Mouse (Mus musculus): Measurements from ENCODE around the gene Apc2. TPM values are rescaled to one million over a fixed set of nuclear protein-coding genes. Genes with fewer than 3 reads are reported as not detected.

The Apc2 gene
- polyA plus RNA-seq, 1 experiment from 2014 or later: 0.96 TPM

GRCm38 (mm10) chr10:80259463-80259805 is 36.3 kb upstream of the Apc2 start:
- DNase-seq (no peak), ATAC-seq (ENCODE audit: insufficient read depth) (no peak)
- H3K27ac ChIP-seq (ENCODE audit: low read depth): no peak overlapping the region
- WGBS: 76% methylated on average over 6 of the region's 6 CpGs
- no peaks in the 10 kb centered on the region for H3K9me3 ChIP-seq (ENCODE audit: low read depth, low read length)
- H3K4me2 ChIP-seq: peak overlapping the region; percentile 97
- no peak for TF ChIP-seq CTCF (IDR thresholded peaks at IDR 0.05; ENCODE audit: low read depth)
- H3K27me3 ChIP-seq (ENCODE audit: insufficient read depth, low read length): no peaks in the 10 kb centered on the region
- H3K9ac ChIP-seq: peak overlapping the region; percentile 55
- peaks cover 11% of the 10 kb centered on the region for H3K4me1 ChIP-seq (ENCODE audit: insufficient read depth)
- peak overlapping the region; percentile 43 for H3K4me3 ChIP-seq (ENCODE audit: low read depth, low read length)
- peaks cover 47% of the 10 kb centered on the region for H3K36me3 ChIP-seq (ENCODE audit: insufficient read depth)

GRCm38 (mm10) chr10:80259861-80260641 is 35.7 kb upstream of the Apc2 start:
- Histone ChIP-seq H3K9me3 (ENCODE audit: low read depth, low read length) (no peaks in the 10 kb centered on the region), H3K27me3 (ENCODE audit: insufficient read depth, low read length) (no peaks in the 10 kb centered on the region), H3K4me2 (peak overlapping the region; percentile 97), H3K27ac (ENCODE audit: low read depth) (peak overlapping the region; percentile 92), H3K4me3 (ENCODE audit: low read depth, low read length) (peak overlapping the region; percentile 43), H3K9ac (peak overlapping the region; percentile 55), H3K36me3 (ENCODE audit: insufficient read depth) (peaks cover 40% of the 10 kb centered on the region), H3K4me1 (ENCODE audit: insufficient read depth) (peaks cover 11% of the 10 kb centered on the region)
- peak; percentile 50 for DNase-seq
- no peak for TF ChIP-seq CTCF (IDR thresholded peaks at IDR 0.05; ENCODE audit: low read depth)
- WGBS: 5% methylated on average over 19 of the region's 19 CpGs
- ATAC-seq (ENCODE audit: insufficient read depth): no peak

GRCm38 (mm10) chr10:80260642-80261584 is 34.9 kb upstream of the Apc2 start, which contains the start of the genes Gamt and Dazap1:
Gene Gamt (minus strand): TSS chr10:80261012.
Gene Dazap1 (plus strand): TSS chr10:80261486.
- WGBS: under 1% methylated on average over 49 of the region's 49 CpGs
- peak within 1 kb of the TSS; percentile 97 for H3K4me2 ChIP-seq
- H3K4me3 ChIP-seq (ENCODE audit: low read depth, low read length): peak within 1 kb of the TSS; percentile 43
- no peaks in the 10 kb centered on the region for H3K27me3 ChIP-seq (ENCODE audit: insufficient read depth, low read length)
- H3K27ac ChIP-seq (ENCODE audit: low read depth): peak within 1 kb of the TSS; percentile 92
- H3K9me3 ChIP-seq (ENCODE audit: low read depth, low read length): no peaks in the 10 kb centered on the region
- peaks cover 32% of the 10 kb centered on the region; the same call in 1 of the 2 replicates for H3K36me3 ChIP-seq (ENCODE audit: insufficient read depth)
- DNase-seq (peak; percentile 99), ATAC-seq (ENCODE audit: insufficient read depth) (peak; percentile 90)
- peak within 1 kb of the TSS; percentile 55 for H3K9ac ChIP-seq
- H3K4me1 ChIP-seq (ENCODE audit: insufficient read depth): peaks cover 11% of the 10 kb centered on the region
- no peak for TF ChIP-seq CTCF (IDR thresholded peaks at IDR 0.05; ENCODE audit: low read depth)

- peak overlapping the region; percentile 43 for H3K4me3 ChIP-seq (ENCODE audit: low read depth, low read length)
- WGBS: 1% methylated on average over 14 of the region's 14 CpGs
- H3K27ac ChIP-seq (ENCODE audit: low read depth): peak overlapping the region; percentile 92
- H3K9me3 ChIP-seq (ENCODE audit: low read depth, low read length): no peaks in the 10 kb centered on the region
- no peaks in the 10 kb centered on the region for H3K27me3 ChIP-seq (ENCODE audit: insufficient read depth, low read length)
- H3K4me2 ChIP-seq: peak overlapping the region; percentile 97
- peaks cover 25% of the 10 kb centered on the region; the same call in 1 of the 2 replicates for H3K36me3 ChIP-seq (ENCODE audit: insufficient read depth)
- DNase-seq (peak; percentile 99), ATAC-seq (ENCODE audit: insufficient read depth) (peak; percentile 68)
- no peak for TF ChIP-seq CTCF (IDR thresholded peaks at IDR 0.05; ENCODE audit: low read depth)
- H3K4me1 ChIP-seq (ENCODE audit: insufficient read depth): peaks cover 15% of the 10 kb centered on the region
- H3K9ac ChIP-seq: peak overlapping the region; percentile 36
Measured at GRCm38 (mm10) chr10:80261585-80261968, 34.2 kb upstream of the Apc2 start.

- 67% methylated on average over 12 of the region's 12 CpGs for WGBS
- ATAC-seq (ENCODE audit: insufficient read depth) (no peak), DNase-seq (no peak)
- Histone ChIP-seq H3K4me2 (peak overlapping the region; percentile 97), H3K9me3 (ENCODE audit: low read depth, low read length) (no peaks in the 10 kb centered on the region), H3K4me1 (ENCODE audit: insufficient read depth) (peaks cover 18% of the 10 kb centered on the region), H3K4me3 (ENCODE audit: low read depth, low read length) (peak overlapping the region; percentile 43), H3K9ac (peak overlapping the region; percentile 36), H3K27ac (ENCODE audit: low read depth) (peak overlapping the region; percentile 92), H3K36me3 (ENCODE audit: insufficient read depth) (peaks cover 23% of the 10 kb centered on the region; the same call in 1 of the 2 replicates), H3K27me3 (ENCODE audit: insufficient read depth, low read length) (no peaks in the 10 kb centered on the region)
- TF ChIP-seq CTCF (IDR thresholded peaks at IDR 0.05; ENCODE audit: low read depth): no peak
Measured at GRCm38 (mm10) chr10:80262169-80262568, 33.6 kb upstream of the Apc2 start.

- Histone ChIP-seq H3K4me2 (no peak overlapping the region; the same call in 1 of the 2 replicates), H3K36me3 (ENCODE audit: insufficient read depth) (peaks cover 24% of the 10 kb centered on the region), H3K4me3 (ENCODE audit: low read depth, low read length) (no peak overlapping the region), H3K27me3 (ENCODE audit: insufficient read depth, low read length) (no peaks in the 10 kb centered on the region), H3K9me3 (ENCODE audit: low read depth, low read length) (no peaks in the 10 kb centered on the region), H3K4me1 (ENCODE audit: insufficient read depth) (peaks cover 21% of the 10 kb centered on the region), H3K27ac (ENCODE audit: low read depth) (no peak overlapping the region), H3K9ac (no peak overlapping the region)
- ATAC-seq (ENCODE audit: insufficient read depth): no peak
- no peak for TF ChIP-seq CTCF (IDR thresholded peaks at IDR 0.05; ENCODE audit: low read depth)
- no peak for DNase-seq
- 92% methylated on average over 10 of the region's 10 CpGs for whole genome bisulfite sequencing
Measured at GRCm38 (mm10) chr10:80262776-80263365, 32.9 kb upstream of the Apc2 start.

Data from lung, embryonic 14.5 days (tissue).